Mouse (Mus musculus) left cerebral cortex, postnatal 25 days (tissue): ENCODE measurements around the gene Sdk2. TPM values are rescaled to one million over a fixed set of nuclear protein-coding genes. Genes with fewer than 3 reads are reported as not detected.

Source experiments
- DNase-seq, 2 experiments: peaks; one replicate each; pipeline ENCODE4 v3.0.0; 2022; ENCODE audit warnings: low spot score in 2 of 2, mixed read lengths in 1 of 2
- intact Hi-C: fragments of 180-260 bp; cut with DNase I; formaldehyde crosslinking; loops from one replicate; pipeline ENCODE4 v1.15.1; 2025
- total RNA-seq, 2 experiments: library from RNA; stranded (reverse); gene quantifications; 2 replicates each; pipeline ENCODE4 v1.2.3; 2021

Sdk2 gene
- total RNA-seq, 2 experiments from 2014 or later: 29.1 to 30.1 TPM

DNA sequence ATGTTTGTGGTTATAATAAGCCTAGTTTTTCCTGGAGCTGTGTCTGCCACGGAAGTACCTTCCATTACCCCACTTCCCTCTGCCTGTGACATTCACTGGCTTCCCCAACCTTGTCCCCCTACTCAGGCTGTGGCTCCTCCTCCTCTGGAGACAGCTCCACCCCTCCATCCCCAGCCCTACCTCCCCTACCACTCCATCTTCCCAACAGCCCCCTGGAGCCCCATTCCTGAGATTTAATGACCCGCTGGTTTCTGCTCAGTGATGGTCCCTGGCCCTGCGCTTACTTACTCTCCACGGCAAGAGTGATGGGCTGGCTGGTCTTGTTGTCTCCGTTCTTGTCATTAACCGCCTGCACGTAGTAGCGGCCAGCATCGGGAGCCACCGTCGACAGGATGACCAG is 181.9 kb downstream of the Sdk2 start:
- intact Hi-C loops: loop anchor here (5.0 kb wide), 2 partner anchors 42 to 182 kb away; partner anchors contain the start of gene Sdk2
- no peak for DNase-seq

DNA sequence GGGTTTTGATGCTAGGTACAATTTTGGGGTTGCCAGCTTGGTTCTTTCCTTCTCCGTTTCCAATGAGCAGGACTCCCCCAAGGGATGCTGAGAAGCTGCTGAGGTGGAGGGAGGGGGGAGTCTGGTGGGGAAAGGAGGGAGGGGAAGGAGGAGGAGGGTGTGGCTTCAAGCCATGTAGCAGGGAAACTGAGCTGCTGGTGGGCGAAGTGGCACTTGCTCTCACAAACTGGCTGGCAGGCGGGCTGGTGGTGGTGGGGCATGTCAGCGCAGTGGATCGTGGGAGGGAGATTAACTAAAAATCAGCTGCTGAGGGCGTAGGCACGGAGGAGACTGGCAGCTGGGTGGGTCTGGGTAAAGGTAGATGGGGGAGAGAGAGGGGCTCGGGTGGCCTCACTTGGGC is 183.8 kb downstream of the Sdk2 start:
- DNase-seq: peak; percentile 55 to 92
- intact Hi-C loops: loop anchor here (1.0 to 5.0 kb wide), 3 partner anchors 44 to 184 kb away; partner anchors contain the start of gene Sdk2

DNA sequence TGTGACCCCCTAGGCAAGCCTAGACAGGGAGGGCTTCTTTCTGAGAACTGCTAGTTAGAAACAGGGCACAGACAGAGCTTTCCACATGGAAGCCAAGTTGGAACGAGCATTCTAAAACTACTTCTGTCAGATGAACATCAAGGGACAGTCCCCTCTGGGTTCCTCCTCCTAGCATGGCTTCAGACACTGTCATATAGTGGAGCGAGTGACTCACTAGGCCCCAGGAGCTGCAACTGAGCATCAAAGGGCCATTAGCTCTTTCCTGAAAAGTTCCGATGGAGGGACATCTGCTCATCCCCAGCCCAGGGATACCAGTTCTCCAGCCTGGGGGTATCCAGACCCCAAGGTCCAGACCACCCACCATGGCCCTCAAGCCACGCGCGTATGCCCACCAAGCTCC is 185.0 kb downstream of the Sdk2 start:
- intact Hi-C loops: loop anchor here (5.0 kb wide), 2 partner anchors 45 to 185 kb away; partner anchors contain the start of gene Sdk2
- DNase-seq: no peak

DNA sequence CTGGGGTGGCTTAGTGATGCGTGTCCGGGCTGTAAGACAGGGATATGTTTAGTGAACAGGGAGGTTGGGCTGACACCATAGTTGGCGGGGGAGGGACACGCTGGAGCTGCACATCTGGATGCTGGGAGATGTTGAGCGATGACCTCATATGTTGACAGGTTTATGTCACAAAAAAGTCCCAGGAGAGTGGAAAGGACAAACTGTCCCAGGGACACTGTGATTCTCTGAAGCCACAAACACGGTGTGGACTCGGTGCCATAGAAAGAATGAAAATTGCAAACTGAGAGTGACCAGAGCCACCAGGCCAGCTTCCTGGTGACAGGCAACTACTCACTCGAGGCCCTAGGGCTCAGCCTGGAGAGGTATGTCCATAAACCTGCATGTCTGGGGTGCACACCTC is 199.8 kb downstream of the Sdk2 start:
- no peak for DNase-seq
- intact Hi-C loops: loop anchor here (5.0 to 10.0 kb wide), 3 partner anchors 200 to 598 kb away; partner anchors contain the start of gene Sdk2

DNA sequence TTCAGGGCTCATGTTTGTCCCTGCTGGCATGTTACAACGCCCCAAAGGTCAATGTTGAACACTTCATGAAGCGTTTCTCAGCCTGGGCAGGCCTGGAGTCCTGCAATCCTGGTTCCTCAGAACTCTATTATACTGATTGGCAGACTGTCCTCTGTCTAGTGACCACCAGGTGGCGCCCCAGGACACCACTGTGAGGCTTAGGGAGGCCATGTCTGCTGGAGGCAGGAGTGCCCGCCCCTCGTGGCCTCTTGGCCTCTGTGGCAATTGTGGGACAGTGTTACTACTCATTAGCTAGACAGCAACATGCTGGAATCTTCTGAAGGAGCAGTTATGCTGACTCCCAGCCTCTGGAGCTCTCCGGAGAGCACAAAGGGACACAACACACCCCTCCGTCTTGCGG is 201.2 kb downstream of the Sdk2 start:
- intact Hi-C loops: loop anchor here (1.0 to 10.0 kb wide), 4 partner anchors 202 to 771 kb away; partner anchors contain the start of gene Sdk2

DNA sequence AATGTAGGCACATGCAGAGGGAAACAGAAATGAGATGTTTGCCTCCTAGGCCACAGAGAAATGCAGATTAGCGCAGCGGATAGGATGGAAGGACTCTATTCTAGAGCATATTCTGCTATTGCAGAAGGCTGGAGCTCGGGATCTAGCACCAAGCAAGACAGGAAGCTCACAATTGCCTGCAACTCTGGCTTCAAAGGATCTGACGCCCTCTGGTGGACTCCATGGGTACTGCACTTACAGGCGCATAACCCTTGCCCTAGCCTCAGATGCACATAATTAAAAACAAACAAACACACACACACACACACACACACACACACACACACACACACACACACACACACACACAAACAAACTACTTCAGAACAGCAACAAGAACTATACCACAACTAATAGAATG is 203.4 kb downstream of the Sdk2 start:
- intact Hi-C loops: loop anchor here (10.0 kb wide), 1 partner anchor 601 kb away; no protein-coding TSS in a partner anchor
- DNase-seq: no peak

More for the DNA sequence above, 201.2 kb downstream of the Sdk2 start:
- DNase-seq: peak; percentile 81 to 84

DNA sequence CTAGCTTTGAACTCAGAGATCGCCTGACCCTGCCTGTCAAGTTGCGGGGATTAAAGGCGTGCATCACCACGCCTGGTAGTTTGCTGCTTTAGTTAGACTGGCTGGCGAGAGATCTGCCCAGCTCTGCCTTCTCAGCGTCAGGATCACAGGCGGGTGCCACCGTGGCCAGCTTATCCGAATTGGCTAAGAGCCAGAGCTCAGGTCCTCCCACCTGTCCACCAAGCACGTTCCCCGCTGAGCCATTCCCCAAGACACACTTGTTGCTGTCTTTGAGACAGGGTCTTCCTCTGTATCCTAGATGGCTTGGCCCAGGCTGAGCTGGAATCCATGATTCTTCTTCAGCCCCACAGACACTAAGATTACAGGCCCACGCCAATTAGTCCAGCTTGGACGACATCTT is 211.2 kb downstream of the Sdk2 start:
- no peak for DNase-seq
- intact Hi-C loops: no loop called here

DNA sequence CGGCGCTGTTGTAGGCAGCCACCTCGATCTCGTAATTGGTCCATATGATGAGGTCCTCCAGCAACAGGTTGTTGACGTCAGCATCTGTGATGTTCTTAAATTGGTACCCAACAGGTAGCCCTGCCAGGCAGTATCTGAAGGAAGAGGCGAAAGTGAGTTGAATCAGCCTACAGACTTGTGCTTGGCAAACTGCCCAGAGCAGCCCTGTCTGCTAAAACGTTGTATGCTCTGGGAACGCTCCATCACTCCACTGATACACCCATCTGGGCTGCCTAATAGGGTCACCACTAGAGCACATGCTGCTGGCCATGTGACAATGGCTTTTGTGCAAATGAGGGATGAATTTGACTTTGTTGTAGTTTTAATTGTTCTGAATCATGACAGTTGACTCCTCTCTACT is 215.1 kb downstream of the Sdk2 start:
- peak; percentile 42 to 43 for DNase-seq

DNA sequence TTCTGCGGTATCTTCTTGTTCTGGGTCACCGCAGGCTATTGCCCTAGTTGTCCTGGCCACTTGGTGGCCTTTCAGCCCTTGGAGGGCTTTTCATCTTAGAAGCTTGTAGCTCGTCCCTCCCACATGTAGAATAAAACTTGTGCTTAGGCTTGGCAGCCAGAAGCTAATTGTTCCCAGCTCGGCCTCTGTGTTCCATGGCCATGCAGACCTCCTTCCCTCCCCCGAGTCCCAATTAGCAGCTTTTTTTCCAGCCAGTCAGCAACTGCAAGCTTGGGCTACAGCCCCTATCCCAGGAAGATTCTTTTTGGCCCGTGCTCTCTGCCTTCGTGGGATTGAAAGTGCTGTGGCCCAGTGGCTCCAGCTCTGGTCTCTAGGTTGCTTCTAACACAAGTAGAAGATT is 217.5 kb downstream of the Sdk2 start:
- intact Hi-C loops: no loop called here
- no peak for DNase-seq

More for the DNA sequence above, 215.1 kb downstream of the Sdk2 start:
- intact Hi-C loops: no loop called here

DNA sequence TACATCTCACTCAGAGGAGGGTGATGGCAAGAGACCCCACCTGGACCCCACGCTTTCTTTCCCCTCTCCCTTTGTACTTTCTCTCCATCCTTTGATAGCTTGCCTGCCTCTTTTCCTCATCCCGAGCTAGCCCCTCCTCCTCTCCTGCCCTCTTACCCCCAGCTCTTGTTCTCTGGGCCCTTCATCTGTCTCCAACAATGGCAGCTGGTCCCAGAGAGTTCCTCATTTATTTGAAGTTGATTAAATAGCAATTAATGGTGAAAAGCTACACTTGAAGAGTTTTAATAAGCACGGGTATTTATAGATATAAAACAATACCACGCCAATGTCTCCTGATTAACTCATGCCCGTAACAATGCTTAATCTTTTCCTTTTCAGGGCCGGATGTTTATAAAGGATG is 222.9 kb downstream of the Sdk2 start:
- DNase-seq: no peak
- intact Hi-C loops: no loop called here

DNA sequence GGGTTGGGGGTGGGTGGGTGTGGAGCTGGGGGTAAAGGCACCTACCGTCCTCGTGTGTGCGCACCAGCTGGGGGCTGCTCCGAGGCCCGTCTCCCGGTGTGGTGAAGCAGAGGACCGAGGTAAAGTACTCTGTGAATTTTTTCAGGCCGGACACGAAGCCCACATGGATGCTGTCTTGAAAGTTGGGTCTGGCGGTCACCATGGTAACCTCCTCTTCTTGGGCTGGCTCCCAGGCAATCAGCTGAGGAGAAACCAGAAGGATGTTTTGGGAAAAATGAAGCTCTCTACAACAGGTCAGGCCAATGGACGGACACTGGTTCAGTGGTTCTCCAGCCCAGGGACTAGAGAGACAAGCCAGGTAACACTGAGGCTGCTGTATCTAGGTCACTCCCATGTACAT is 224.0 kb downstream of the Sdk2 start:
- intact Hi-C loops: no loop called here
- peak; percentile 31 for DNase-seq

DNA sequence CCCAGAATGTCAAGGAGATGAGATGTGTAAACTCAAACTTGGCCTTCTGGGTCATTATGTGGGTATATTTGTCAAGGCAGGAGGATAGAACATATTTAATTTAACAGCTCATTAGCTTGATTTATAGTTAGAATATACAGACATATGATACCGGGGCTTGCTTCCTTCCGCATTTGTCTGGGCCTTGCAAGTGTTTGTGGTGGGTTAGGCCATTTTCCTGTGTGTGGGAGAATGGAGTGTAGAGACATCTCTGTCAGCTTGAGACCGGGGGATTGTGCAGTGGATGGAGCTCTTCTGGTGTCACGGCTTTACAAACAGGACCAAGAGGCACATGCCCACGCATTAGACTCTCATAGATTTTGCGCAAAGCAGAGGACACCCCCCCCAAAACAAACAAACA is 235.2 kb downstream of the Sdk2 start:
- intact Hi-C loops: no loop called here
- no peak for DNase-seq

DNA sequence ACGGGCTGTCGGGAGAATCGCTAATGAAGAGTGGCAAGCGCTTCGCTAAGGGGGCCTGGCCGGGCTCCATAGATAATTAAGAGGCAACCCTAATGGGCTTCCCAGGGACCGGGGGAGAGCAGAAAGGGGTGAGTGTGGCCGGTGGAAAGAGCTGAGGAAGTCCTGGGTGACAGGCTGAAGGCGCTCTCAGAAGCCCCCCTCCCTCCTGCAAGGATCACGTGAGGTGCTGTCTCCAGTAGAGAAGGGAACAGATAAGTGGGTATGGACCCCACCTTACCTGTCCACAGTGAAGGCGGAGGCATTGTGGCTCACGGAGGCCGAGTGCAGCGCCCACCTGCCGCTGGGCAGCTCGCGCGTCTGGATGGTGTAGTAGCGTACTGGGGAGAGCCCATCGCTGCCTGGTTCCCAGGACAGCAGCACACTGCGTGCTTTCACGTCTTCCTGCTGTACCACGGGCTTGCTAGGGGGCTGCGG is 238.7 kb downstream of the Sdk2 start:
- no peak for DNase-seq
- intact Hi-C loops: no loop called here

DNA sequence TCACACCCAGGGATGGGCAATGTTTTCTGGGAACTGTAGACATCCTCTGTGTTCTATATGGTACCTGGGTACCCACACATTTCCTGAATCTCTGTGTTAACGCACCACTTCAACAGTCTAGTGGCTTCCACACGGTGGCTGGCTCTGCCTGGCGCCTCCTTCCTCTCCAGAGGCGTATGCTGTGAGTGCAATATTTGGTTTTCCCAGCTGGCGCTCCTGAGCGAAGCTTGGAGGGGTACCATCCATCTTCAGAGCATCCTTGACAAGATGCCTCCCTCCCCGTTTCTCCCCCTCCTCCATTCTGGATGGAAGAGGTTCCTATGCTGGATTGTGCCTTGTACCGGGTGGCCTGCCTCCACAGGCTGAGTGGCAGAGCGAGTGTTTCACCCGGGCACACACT is 246.8 kb downstream of the Sdk2 start:
- intact Hi-C loops: no loop called here
- DNase-seq: peak in 1 of 2 experiments; percentile 52

DNA sequence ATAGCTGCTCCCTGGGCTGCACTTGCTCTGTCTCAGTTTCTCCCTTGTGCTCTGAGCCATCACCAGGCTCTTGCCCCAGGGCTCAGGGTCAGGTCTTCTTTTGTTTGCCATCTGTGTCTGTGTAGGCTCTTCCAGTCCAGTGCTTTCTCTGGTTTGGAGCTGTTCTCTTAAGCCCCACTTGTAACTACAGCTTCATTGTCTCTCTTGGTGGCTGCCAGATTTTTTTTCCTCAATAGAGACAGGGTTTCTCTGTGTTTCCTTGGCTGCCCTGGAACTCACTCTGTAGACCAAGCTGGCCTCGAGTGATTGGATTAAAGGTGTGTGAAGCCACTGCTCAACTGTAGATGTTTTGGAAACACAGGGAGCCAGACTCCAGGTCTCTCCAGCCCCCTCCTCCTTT is 247.8 kb downstream of the Sdk2 start:
- DNase-seq: no peak
- intact Hi-C loops: loop anchor here (10.0 kb wide), 1 partner anchor 644 kb away; no protein-coding TSS in a partner anchor

DNA sequence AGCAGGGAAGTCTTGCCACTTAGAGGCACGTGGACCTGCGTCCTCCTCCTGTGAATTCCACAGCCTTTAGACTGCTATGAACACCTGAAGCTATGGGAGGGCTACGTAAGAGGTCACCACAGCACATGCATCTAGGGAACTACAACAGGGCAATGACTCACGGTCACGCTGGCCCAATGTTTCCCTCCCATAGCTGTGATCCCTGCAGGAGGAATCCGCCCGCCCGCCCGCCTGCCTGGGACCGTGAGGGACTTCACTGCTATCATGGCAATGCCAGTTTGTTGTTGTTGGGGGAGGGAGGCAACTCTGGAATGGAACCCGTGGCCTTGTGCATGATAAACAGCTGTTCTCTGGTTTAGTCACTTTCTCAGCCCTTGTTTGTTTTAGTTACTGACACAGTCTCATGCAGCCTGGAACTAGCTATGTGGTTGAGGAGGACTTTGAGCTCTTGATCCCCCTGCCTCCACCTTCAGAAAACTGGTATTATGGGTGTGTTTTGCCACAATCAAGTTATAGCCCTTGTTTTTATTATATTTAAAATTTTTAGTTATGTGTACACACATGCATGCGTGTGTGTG is 249.8 kb downstream of the Sdk2 start:
- no peak for DNase-seq
- intact Hi-C loops: loop anchor here (10.0 kb wide), 1 partner anchor 642 kb away; no protein-coding TSS in a partner anchor

DNA sequence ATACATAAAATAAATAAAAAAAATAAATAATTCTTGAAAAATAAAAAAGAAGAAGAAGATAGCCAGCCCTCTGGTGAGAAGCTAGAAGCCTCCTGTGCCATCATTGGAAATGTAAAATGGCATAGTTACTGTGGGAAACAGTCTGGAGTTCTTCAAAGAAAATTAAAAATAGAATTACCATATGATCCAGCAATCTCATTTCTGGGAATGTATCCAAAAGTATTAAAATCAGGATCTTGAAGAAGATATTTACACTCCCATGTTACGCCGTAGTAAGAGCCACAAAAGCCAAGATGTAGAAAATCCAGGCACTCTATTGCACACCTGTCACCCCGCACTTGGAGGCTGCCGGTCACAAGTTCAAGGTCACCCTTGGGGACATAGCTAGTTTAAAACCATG is 250.4 kb downstream of the Sdk2 start:
- intact Hi-C loops: loop anchor here (10.0 kb wide), 1 partner anchor 642 kb away; no protein-coding TSS in a partner anchor
- peak in 1 of 2 experiments; percentile 53 for DNase-seq

DNA sequence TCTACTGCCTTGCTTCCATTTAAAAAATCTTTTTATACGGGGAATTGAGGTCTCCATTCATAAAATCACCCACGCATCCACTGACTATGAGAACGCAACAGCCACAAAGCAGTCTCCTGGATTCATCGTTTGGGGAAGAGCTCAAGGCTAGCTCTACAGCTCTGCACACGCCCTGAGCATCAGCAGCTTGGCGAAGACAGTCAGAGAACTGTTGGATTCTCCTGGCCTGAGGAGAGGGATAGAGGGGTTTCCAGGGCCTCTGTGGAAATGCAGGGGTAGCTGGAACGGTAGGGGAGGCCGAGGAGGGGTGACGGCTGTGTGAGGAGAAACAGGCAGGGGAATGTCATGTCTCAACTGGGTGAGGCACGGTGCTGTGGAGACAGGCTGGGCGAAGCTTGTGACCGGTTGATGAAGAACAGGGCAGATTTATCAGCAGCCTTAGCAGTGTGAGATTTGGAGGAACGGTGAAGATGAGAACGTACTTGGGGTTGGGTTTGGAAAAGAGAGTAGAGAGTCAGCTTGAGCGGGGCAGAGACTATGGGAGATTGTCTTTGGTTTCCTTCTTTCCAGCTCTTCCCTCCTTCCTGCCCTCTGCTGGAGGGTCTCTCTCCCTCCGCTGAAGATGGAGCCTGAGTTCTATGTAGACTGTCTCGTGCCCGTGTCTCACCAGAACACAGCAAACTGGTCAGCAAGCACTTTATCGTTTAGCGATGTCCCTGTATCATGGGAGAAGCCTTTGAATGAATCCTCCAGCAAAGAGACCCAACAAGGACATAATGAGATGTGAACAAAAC is 255.1 kb downstream of the Sdk2 start:
- DNase-seq: no peak
- intact Hi-C loops: loop anchor here (1.0 to 10.0 kb wide), 3 partner anchors 108 to 637 kb away; no protein-coding TSS in a partner anchor

DNA sequence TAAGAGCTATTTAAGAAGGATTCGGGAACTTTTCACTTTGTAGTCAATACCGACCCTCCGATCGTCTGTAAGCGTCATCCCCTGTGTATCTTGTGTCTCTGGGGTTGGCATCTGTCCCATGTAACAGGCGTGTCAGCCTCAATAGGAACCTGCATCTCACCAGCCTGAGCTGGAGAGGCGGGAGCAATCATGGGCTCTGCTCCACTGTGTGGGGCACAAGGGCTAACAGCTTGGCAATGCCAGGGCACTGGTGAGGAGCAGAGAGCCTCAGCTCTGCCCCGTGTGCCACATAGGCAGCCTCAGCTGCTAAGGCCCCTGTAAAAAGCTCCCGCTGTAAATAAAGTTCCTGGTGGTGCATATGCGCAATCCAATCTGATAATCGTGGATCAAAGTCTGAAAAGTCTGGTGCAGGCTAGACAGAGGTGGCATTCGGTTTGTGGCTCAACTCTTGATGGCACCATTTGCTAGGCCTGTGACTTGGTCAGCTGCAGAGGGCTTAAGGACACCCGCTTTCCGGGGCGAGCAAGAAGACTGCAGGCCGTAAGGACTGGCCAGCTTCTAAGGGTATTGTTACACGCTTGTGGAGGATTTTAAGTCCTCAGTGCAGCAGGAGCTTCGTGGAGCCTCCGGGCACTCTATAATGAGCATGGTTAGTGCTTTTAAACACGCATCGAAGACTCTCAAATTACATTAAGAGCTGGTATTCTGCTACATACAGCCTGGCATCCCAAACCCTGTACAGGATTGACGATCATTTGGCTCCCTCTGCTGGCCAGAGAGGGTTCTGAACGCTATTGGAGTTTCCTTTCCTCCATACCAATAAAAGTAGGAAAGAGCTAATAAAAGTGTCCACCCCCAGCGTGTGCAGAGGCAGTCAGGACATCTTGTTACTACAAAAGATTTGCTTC is 256.0 kb downstream of the Sdk2 start:
- intact Hi-C loops: loop anchor here (1.0 to 10.0 kb wide), 3 partner anchors 108 to 636 kb away; no protein-coding TSS in a partner anchor
- peak; percentile 81 to 90 for DNase-seq
